Mouse (Mus musculus) stomach, embryonic 16.5 days (tissue): ENCODE results near the gene Sigirr. TPM values are rescaled to one million over a fixed set of nuclear protein-coding genes. Genes with fewer than 3 reads are reported as not detected.

Source experiments
- ATAC-seq: fragments of 200-750 bp; cut with Nextera tagmentation; 2 replicates; pipeline ENCODE4 v1.8.0; 2017; ENCODE audit warnings: moderate number of reproducible peaks, moderate TSS enrichment; ENCODE audit not compliant: insufficient read depth, low FRiP score
- H3K27ac ChIP-seq: fragments of 300-500 bp; sonication (generic); 2 replicates; pipeline ENCODE4 v1.5.1; 2014; ENCODE audit warnings: low read length
- H3K27me3 ChIP-seq: fragments of 300-500 bp; sonication (generic); 2 replicates; pipeline ENCODE4 v1.6.1; 2014; ENCODE audit warnings: low read length, control low read depth, mixed read lengths; ENCODE audit not compliant: control insufficient read depth, insufficient read depth
- H3K36me3 ChIP-seq: fragments of 300-500 bp; sonication (generic); 2 replicates; pipeline ENCODE4 v1.6.1; 2014; ENCODE audit warnings: low read length; ENCODE audit not compliant: control insufficient read depth, insufficient read depth
- H3K4me1 ChIP-seq: fragments of 300-500 bp; sonication (generic); 2 replicates; pipeline ENCODE4 v1.6.1; 2014; ENCODE audit warnings: low read length, control low read depth, mixed read lengths; ENCODE audit not compliant: control insufficient read depth, insufficient read depth
- H3K4me2 ChIP-seq: fragments of 300-500 bp; sonication (generic); 2 replicates; pipeline ENCODE4 v1.6.1; 2014; ENCODE audit warnings: low read depth, low read length, mixed read lengths
- H3K4me3 ChIP-seq: fragments of 300-500 bp; sonication (generic); replicated peaks from 2 replicates; pipeline ENCODE4 v1.5.1; 2014; ENCODE audit warnings: mild to moderate bottlenecking, low read length
- H3K9ac ChIP-seq: fragments of 300-500 bp; sonication (generic); 2 replicates; pipeline ENCODE4 v1.6.1; 2014; ENCODE audit warnings: low read length
- H3K9me3 ChIP-seq: fragments of 300-500 bp; sonication (generic); replicated peaks from 2 replicates; pipeline ENCODE4 v1.6.1; 2016; ENCODE audit warnings: low read length, control low read depth; ENCODE audit not compliant: control insufficient read depth
- WGBS: fragments of 180-500 bp; shearing (Covaris S2); extraction: QIAGEN DNeasy Blood & Tissue Kit; methylation state at CpG from one replicate; pipeline ENCODE4 v1.1.7; 2014; 5-methylcytosine and 5-hydroxymethylcytosine counted together
- polyA plus RNA-seq: library from polyadenylated mRNA; unstranded; fragments of >200 nt; fragmentation: Nextera tagmentation; extraction: Ambion mirVana; gene quantifications from 2 replicates; pipeline ENCODE4 v1.2.1, GENCODE M21; 2015

The Sigirr gene
- polyA plus RNA-seq: 14.1 and 14.7 TPM in 2 replicates

DNA sequence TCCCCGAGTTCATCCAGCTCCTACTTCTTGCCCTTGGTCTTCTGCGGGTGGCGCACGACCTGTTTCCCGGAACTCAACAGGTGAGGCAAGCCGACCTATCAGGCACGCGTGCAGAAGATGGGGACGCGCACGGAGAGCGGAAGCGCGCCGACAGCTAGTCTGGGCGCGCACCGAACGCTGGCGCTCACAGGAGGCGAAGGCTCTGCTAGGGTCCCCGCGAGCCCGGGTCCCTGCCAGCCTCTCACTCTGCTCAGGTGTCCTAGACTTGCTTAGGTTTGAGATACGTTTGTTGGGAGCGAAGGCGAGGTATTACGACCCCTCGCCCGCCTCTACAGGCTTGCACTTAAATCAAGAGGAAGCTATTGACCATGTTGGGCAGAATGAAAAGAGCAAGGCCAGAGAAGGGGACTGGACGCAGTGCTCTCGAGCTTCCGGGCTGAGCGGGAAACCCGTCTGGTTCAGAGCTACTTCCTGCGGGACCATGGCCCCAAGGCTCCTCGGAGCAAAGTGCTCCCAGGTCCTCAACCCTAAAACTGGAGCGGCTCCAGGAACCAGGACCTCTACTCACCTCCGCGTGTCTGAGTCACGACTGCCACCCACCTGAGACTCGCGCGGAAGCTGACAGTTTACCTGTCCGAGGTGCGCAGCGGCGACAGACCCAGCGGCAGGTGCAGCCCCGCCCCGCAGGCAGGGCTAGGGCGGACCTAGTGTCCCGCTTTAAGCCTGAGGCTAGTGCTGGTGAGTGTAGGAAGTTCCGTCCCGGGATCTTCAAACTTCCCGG lies at the start of gene Sigirr:
Gene Sigirr (minus strand): TSS at position 662 of the 781 bp plus-strand sequence.
- H3K9me3 ChIP-seq: no peaks in the 10 kb centered on the region
- no peaks in the 10 kb centered on the region for H3K36me3 ChIP-seq
- H3K27me3 ChIP-seq: no peaks in the 10 kb centered on the region; the same call in 1 of the 2 replicates
- peak within 1 kb of the TSS; percentile 90 for H3K27ac ChIP-seq
- H3K4me1 ChIP-seq: no peaks in the 10 kb centered on the region; the same call in 1 of the 2 replicates
- under 1% methylated on average over 56 of the region's 56 CpGs for WGBS
- H3K4me3 ChIP-seq: peak within 1 kb of the TSS; percentile 52
- H3K9ac ChIP-seq: peak within 1 kb of the TSS; percentile 73
- H3K4me2 ChIP-seq: peak within 1 kb of the TSS; percentile 88
- ATAC-seq: peak; percentile 81

DNA sequence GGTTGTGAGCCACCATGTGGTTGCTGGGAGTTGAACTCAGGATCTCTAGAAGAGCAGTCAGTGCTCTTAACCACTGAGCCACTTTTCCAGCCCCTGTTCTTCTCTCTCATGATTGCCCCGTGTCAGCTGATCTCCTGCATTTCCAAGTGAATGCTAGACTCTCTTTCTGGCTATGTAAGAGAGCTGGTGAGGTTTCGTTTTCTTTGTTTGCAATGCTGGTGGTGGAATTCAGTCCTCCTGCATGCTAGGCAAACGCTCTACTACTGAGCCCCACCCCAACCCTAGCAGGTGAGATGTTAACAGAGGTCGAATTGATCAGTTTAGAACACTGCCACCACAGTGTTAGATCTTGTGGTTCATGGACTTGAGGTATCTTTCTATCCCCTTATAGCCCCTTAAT lies 48.3 kb upstream of the Sigirr start:
- H3K27ac ChIP-seq: no peak overlapping the region
- H3K27me3 ChIP-seq: no peaks in the 10 kb centered on the region
- H3K4me1 ChIP-seq: no peaks in the 10 kb centered on the region
- no peaks in the 10 kb centered on the region for H3K9me3 ChIP-seq
- ATAC-seq: no peak
- H3K36me3 ChIP-seq: peaks cover 4% of the 10 kb centered on the region; the same call in 1 of the 2 replicates
- no peak overlapping the region for H3K9ac ChIP-seq
- 65% methylated on average over 4 of the region's 4 CpGs for WGBS
- H3K4me2 ChIP-seq: no peak overlapping the region
- H3K4me3 ChIP-seq: no peak overlapping the region

DNA sequence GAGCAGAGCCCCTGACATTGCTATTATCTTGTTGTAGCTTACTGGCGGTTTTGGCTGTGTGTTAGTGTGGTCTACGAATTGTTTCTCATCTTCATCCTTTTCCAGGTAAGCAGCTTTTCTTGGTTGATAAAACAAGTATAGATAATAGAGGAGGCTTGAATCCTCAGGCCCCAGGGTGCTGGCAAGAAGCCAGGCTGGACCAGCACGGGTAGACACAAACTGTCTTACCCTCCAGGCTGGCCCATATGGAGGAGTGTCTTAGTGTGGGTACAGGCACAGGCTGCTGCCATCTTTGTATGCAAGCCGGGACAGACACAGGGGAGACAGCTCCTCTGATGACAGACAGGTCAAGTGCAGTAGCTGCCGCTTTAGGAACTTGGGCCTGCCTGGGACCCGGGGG lies 46.7 kb upstream of the Sigirr start:
- peaks cover 4% of the 10 kb centered on the region; the same call in 1 of the 2 replicates for H3K36me3 ChIP-seq
- H3K4me2 ChIP-seq: no peak overlapping the region
- H3K4me3 ChIP-seq: no peak overlapping the region
- no peak for ATAC-seq
- no peak overlapping the region for H3K27ac ChIP-seq
- 79% methylated on average over 6 of the region's 6 CpGs for WGBS
- H3K9ac ChIP-seq: no peak overlapping the region
- no peaks in the 10 kb centered on the region for H3K27me3 ChIP-seq
- H3K4me1 ChIP-seq: no peaks in the 10 kb centered on the region
- H3K9me3 ChIP-seq: no peaks in the 10 kb centered on the region

DNA sequence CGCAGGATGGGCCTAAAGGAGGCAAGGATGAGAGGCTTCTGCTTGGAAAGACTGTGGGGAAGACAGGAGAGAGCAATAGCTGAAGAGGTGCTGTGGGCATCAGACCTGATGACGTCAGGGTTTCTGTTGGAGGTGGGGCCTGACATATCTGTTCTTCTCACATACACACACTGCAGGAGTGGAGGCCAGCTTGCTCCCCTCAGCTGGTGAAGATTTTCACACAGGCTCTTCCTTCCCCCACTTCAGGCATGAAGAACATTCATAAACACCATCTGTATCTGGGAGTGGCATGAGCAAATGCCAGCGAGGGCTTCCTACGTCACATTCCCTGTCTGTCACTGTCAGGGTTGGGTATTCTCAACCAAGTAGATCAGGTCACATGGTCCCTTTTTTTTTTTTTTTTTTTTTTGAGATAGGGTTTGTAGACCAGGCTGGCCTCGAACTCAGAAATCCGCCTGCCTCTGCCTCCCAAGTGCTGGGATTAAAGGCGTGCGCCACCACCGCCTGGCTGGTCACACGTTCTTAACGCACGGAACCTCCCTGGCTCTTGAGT lies 45.7 kb upstream of the Sigirr start:
- no peak for ATAC-seq
- Histone ChIP-seq H3K36me3 (peaks cover 4% of the 10 kb centered on the region; the same call in 1 of the 2 replicates), H3K27ac (no peak overlapping the region), H3K4me1 (no peaks in the 10 kb centered on the region), H3K27me3 (no peaks in the 10 kb centered on the region), H3K4me3 (no peak overlapping the region), H3K9me3 (no peaks in the 10 kb centered on the region), H3K9ac (no peak overlapping the region), H3K4me2 (no peak overlapping the region)
- WGBS: 92% methylated on average over 12 of the region's 12 CpGs

DNA sequence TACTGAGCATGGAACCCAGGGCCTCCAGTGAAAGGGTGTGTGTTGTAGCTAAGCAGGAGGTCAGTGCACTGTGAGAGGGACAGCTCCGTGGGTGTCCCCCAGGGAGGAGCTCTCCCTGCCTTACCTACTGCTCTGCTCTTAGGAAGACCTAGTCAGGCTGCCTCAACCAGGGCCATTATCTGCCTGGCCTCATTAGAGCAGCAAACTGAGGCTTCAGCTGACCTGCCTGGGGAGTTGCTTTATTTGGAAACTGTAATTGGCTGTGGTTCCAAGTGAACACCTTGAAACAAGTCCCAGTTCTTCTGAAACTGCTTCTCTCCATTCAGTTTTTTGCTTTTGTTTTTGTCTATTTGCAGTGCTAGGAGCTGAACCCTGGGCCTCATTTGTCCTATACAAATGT lies 45.0 kb upstream of the Sigirr start:
- H3K36me3 ChIP-seq: peaks cover 4% of the 10 kb centered on the region; the same call in 1 of the 2 replicates
- no peak overlapping the region for H3K27ac ChIP-seq
- no peak overlapping the region for H3K4me2 ChIP-seq
- H3K4me3 ChIP-seq: no peak overlapping the region
- 55% methylated on average over 1 of the region's 1 CpGs for WGBS
- ATAC-seq: no peak
- no peaks in the 10 kb centered on the region for H3K9me3 ChIP-seq
- H3K27me3 ChIP-seq: no peaks in the 10 kb centered on the region
- no peak overlapping the region for H3K9ac ChIP-seq
- H3K4me1 ChIP-seq: no peaks in the 10 kb centered on the region

DNA sequence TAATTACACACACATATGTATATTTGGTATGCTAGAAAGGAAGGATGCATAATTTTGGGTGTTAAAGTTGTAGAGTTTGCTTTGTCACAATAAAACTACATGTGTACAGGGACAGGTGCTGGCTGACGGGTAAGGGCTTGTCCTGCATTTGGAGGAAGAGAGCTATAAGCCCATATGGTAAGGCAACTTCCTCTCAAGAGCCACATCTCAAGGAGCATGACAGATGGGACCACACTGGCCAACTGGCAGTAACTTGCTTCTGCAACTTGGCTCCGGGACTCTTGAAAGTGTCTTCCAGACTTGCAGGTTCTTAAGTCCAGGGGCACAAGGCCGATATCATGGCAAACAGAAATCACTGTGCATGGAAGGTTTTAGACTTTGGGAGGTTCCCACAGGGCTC lies 44.3 kb upstream of the Sigirr start:
- Histone ChIP-seq H3K27me3 (no peaks in the 10 kb centered on the region), H3K9ac (no peak overlapping the region), H3K27ac (no peak overlapping the region), H3K9me3 (no peaks in the 10 kb centered on the region), H3K4me2 (no peak overlapping the region), H3K4me3 (no peak overlapping the region), H3K4me1 (no peaks in the 10 kb centered on the region), H3K36me3 (peaks cover 4% of the 10 kb centered on the region; the same call in 1 of the 2 replicates)
- WGBS: 86% methylated on average over 3 of the region's 3 CpGs
- no peak for ATAC-seq

DNA sequence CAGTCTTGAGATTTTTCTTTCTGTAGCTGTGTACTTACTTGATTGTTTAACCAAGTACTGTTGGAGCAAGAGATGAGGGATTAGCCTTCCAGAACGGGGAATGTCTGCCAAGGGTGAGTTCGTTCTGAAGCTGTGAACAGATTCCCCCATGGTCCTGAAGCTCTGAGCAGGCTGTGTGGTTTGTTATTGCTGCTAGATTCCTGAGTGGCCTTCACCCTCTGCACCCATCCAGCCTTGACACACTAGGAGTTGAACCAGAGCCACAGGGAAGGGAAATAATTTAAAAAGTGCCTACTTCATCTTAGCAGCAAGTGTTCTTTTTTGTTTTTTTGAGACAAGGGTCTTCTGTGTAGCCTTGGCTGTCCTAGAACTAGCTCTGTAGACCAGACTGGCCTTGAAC lies 43.5 kb upstream of the Sigirr start:
- Histone ChIP-seq H3K27ac (no peak overlapping the region), H3K4me2 (no peak overlapping the region), H3K9ac (no peak overlapping the region), H3K4me1 (no peaks in the 10 kb centered on the region), H3K36me3 (peaks cover 4% of the 10 kb centered on the region; the same call in 1 of the 2 replicates), H3K4me3 (no peak overlapping the region), H3K27me3 (no peaks in the 10 kb centered on the region), H3K9me3 (no peaks in the 10 kb centered on the region)
- ATAC-seq: no peak
- 66% methylated on average over 2 of the region's 2 CpGs for WGBS

DNA sequence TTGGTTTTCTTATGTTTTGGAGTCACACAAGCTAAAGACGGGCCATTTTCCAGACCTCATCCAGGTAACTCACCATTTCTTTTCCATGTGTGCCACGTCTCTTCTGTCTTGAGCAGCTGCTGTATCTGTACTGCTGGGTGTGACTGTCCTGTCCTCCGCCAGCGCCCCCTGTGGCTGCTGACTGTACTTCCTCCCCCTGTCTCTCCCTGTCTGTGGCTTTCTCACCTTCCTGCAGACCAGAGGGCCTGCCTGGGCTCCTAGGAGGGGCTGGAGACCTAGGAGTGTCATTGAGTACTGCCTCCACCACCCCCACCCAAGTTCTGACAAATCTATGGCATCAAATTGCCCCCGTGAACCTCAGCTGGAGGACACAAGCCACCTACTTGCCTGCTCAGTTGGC lies 42.7 kb upstream of the Sigirr start:
- 49% methylated on average over 5 of the region's 5 CpGs for WGBS
- no peak for ATAC-seq
- H3K9me3 ChIP-seq: no peaks in the 10 kb centered on the region
- no peak overlapping the region for H3K4me2 ChIP-seq
- no peak overlapping the region for H3K27ac ChIP-seq
- H3K4me3 ChIP-seq: no peak overlapping the region
- H3K9ac ChIP-seq: no peak overlapping the region
- H3K27me3 ChIP-seq: no peaks in the 10 kb centered on the region
- no peaks in the 10 kb centered on the region for H3K4me1 ChIP-seq
- peaks cover 4% of the 10 kb centered on the region; the same call in 1 of the 2 replicates for H3K36me3 ChIP-seq

DNA sequence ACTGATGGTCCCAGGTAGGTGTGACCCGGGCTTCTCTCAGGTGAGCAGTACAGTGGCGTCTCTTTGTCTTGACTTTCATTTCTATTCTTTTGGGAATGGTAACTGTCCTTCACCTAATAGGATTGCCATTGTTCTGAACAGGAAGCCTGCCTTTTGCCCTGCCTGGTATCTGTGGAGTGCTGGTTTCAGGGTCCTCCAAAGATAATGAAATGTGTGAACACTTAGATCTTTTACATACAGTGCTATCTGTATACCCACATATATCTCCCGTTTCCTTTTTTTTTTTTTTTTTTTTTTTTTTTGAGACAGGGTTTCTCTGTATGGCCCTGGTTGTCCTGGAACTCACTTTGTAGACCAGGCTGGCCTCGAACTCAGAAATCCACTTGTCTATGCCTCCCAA lies 41.0 kb upstream of the Sigirr start:
- ATAC-seq: no peak
- H3K9ac ChIP-seq: no peak overlapping the region
- H3K9me3 ChIP-seq: no peaks in the 10 kb centered on the region
- no peaks in the 10 kb centered on the region for H3K27me3 ChIP-seq
- H3K36me3 ChIP-seq: no peaks in the 10 kb centered on the region
- H3K4me3 ChIP-seq: no peak overlapping the region
- H3K27ac ChIP-seq: no peak overlapping the region
- 88% methylated on average over 4 of the region's 4 CpGs for WGBS
- no peak overlapping the region for H3K4me2 ChIP-seq
- no peaks in the 10 kb centered on the region for H3K4me1 ChIP-seq
